Mouse (Mus musculus): ENCODE data around the gene Fars2. TPM values are rescaled to one million over a fixed set of nuclear protein-coding genes. Genes with fewer than 3 reads are reported as not detected.

Gene Fars2
- polyA plus RNA-seq, 1 experiment: 42.6 TPM

- WGBS: 89% methylated on average over 4 of the region's 4 CpGs
- H3K4me3 ChIP-seq (ENCODE audit: low read depth, low read length): no peak overlapping the region
- TF ChIP-seq CTCF (IDR thresholded peaks at IDR 0.05; ENCODE audit: extremely low read depth, insufficient read length, insufficient replicate concordance, low read depth, low read length) (no peak), POLR2A (IDR thresholded peaks at IDR 0.05; ENCODE audit: low read depth, low read length) (no peak)
Measured at GRCm38 (mm10) chr13:36214056-36214455, 96.8 kb downstream of the Fars2 start.

GRCm38 (mm10) chr13:36216005-36216404 is 98.8 kb downstream of the Fars2 start:
- Histone ChIP-seq H3K36me3 (ENCODE audit: control insufficient read depth, insufficient read depth, low read length) (0 out of 2 replicates have a peak, but pooled peaks cover 2% of the 10 kb centered on the region), H3K27me3 (ENCODE audit: control insufficient read depth, insufficient read depth, low read length) (no peaks in the 10 kb centered on the region), H3K4me3 (ENCODE audit: low read depth, low read length) (no peak overlapping the region), H3K27ac (ENCODE audit: insufficient read depth, low read depth, low read length) (no peak overlapping the region), H3K4me1 (ENCODE audit: control insufficient read depth, insufficient read depth, insufficient read length, low read length) (no peaks in the 10 kb centered on the region)
- TF ChIP-seq POLR2A (IDR thresholded peaks at IDR 0.05; ENCODE audit: low read depth, low read length) (no peak), CTCF (IDR thresholded peaks at IDR 0.05; ENCODE audit: extremely low read depth, insufficient read length, insufficient replicate concordance, low read depth, low read length) (no peak)
- WGBS: 94% methylated on average over 3 of the region's 3 CpGs

More at GRCm38 (mm10) chr13:36214056-36214455, 96.8 kb downstream of the Fars2 start:
- Histone ChIP-seq H3K4me1 (ENCODE audit: control insufficient read depth, insufficient read depth, insufficient read length, low read length) (no peaks in the 10 kb centered on the region), H3K27me3 (ENCODE audit: control insufficient read depth, insufficient read depth, low read length) (no peaks in the 10 kb centered on the region), H3K36me3 (ENCODE audit: control insufficient read depth, insufficient read depth, low read length) (0 out of 2 replicates have a peak, but pooled peaks cover 2% of the 10 kb centered on the region), H3K27ac (ENCODE audit: insufficient read depth, low read depth, low read length) (no peak overlapping the region)

- H3K4me1 ChIP-seq (ENCODE audit: control insufficient read depth, insufficient read depth, insufficient read length, low read length): no peaks in the 10 kb centered on the region
- H3K36me3 ChIP-seq (ENCODE audit: control insufficient read depth, insufficient read depth, low read length): 0 out of 2 replicates have a peak, but pooled peaks cover 2% of the 10 kb centered on the region
- H3K4me3 ChIP-seq (ENCODE audit: low read depth, low read length): no peak overlapping the region
- no peak overlapping the region for H3K27ac ChIP-seq (ENCODE audit: insufficient read depth, low read depth, low read length)
- WGBS: 66% methylated on average over 4 of the region's 4 CpGs
- TF ChIP-seq POLR2A (IDR thresholded peaks at IDR 0.05; ENCODE audit: low read depth, low read length): no peak
- no peak for TF ChIP-seq CTCF (IDR thresholded peaks at IDR 0.05; ENCODE audit: extremely low read depth, insufficient read length, insufficient replicate concordance, low read depth, low read length)
- no peaks in the 10 kb centered on the region for H3K27me3 ChIP-seq (ENCODE audit: control insufficient read depth, insufficient read depth, low read length)
Measured at GRCm38 (mm10) chr13:36218347-36218746, 101.1 kb downstream of the Fars2 start.

GRCm38 (mm10) chr13:36219506-36219905 is 102.3 kb downstream of the Fars2 start:
- 88% methylated on average over 5 of the region's 5 CpGs for WGBS
- TF ChIP-seq CTCF (IDR thresholded peaks at IDR 0.05; ENCODE audit: extremely low read depth, insufficient read length, insufficient replicate concordance, low read depth, low read length): no peak
- TF ChIP-seq POLR2A (IDR thresholded peaks at IDR 0.05; ENCODE audit: low read depth, low read length): no peak
- Histone ChIP-seq H3K36me3 (ENCODE audit: control insufficient read depth, insufficient read depth, low read length) (0 out of 2 replicates have a peak, but pooled peaks cover 2% of the 10 kb centered on the region), H3K4me1 (ENCODE audit: control insufficient read depth, insufficient read depth, insufficient read length, low read length) (no peaks in the 10 kb centered on the region), H3K4me3 (ENCODE audit: low read depth, low read length) (no peak overlapping the region), H3K27me3 (ENCODE audit: control insufficient read depth, insufficient read depth, low read length) (no peaks in the 10 kb centered on the region), H3K27ac (ENCODE audit: insufficient read depth, low read depth, low read length) (no peak overlapping the region)

GRCm38 (mm10) chr13:36221897-36222296 is 104.7 kb downstream of the Fars2 start:
- TF ChIP-seq CTCF (IDR thresholded peaks at IDR 0.05; ENCODE audit: extremely low read depth, insufficient read length, insufficient replicate concordance, low read depth, low read length): no peak
- no peak for TF ChIP-seq POLR2A (IDR thresholded peaks at IDR 0.05; ENCODE audit: low read depth, low read length)
- Histone ChIP-seq H3K4me1 (ENCODE audit: control insufficient read depth, insufficient read depth, insufficient read length, low read length) (no peaks in the 10 kb centered on the region), H3K4me3 (ENCODE audit: low read depth, low read length) (no peak overlapping the region), H3K27me3 (ENCODE audit: control insufficient read depth, insufficient read depth, low read length) (no peaks in the 10 kb centered on the region), H3K27ac (ENCODE audit: insufficient read depth, low read depth, low read length) (no peak overlapping the region), H3K36me3 (ENCODE audit: control insufficient read depth, insufficient read depth, low read length) (0 out of 2 replicates have a peak, but pooled peaks cover 2% of the 10 kb centered on the region)
- WGBS: 85% methylated on average over 1 of the region's 1 CpGs

- Histone ChIP-seq H3K27me3 (ENCODE audit: control insufficient read depth, insufficient read depth, low read length) (no peaks in the 10 kb centered on the region), H3K4me3 (ENCODE audit: low read depth, low read length) (no peak overlapping the region), H3K36me3 (ENCODE audit: control insufficient read depth, insufficient read depth, low read length) (no peaks in the 10 kb centered on the region), H3K27ac (ENCODE audit: insufficient read depth, low read depth, low read length) (no peak overlapping the region), H3K4me1 (ENCODE audit: control insufficient read depth, insufficient read depth, insufficient read length, low read length) (no peaks in the 10 kb centered on the region)
- TF ChIP-seq CTCF (IDR thresholded peaks at IDR 0.05; ENCODE audit: extremely low read depth, insufficient read length, insufficient replicate concordance, low read depth, low read length) (no peak), POLR2A (IDR thresholded peaks at IDR 0.05; ENCODE audit: low read depth, low read length) (no peak)
Measured at GRCm38 (mm10) chr13:36222721-36223120, 105.5 kb downstream of the Fars2 start.

GRCm38 (mm10) chr13:36224431-36224830 is 107.2 kb downstream of the Fars2 start:
- no peak overlapping the region for H3K27ac ChIP-seq (ENCODE audit: insufficient read depth, low read depth, low read length)
- no peak for TF ChIP-seq CTCF (IDR thresholded peaks at IDR 0.05; ENCODE audit: extremely low read depth, insufficient read length, insufficient replicate concordance, low read depth, low read length)
- no peak for TF ChIP-seq POLR2A (IDR thresholded peaks at IDR 0.05; ENCODE audit: low read depth, low read length)
- no peak overlapping the region for H3K4me3 ChIP-seq (ENCODE audit: low read depth, low read length)
- H3K27me3 ChIP-seq (ENCODE audit: control insufficient read depth, insufficient read depth, low read length): no peaks in the 10 kb centered on the region
- H3K4me1 ChIP-seq (ENCODE audit: control insufficient read depth, insufficient read depth, insufficient read length, low read length): no peaks in the 10 kb centered on the region
- no peaks in the 10 kb centered on the region for H3K36me3 ChIP-seq (ENCODE audit: control insufficient read depth, insufficient read depth, low read length)
- 29% methylated on average over 2 of the region's 2 CpGs for WGBS

Measured in small intestine, adult 2 months (tissue).